Mouse (Mus musculus): ENCODE data around the gene Dthd1. TPM values are rescaled to one million over a fixed set of nuclear protein-coding genes. Genes with fewer than 3 reads are reported as not detected.

The Dthd1 gene
- total RNA-seq, 2 experiments from 2014 or later, result not detected

- no peak for DNase-seq
Observed at GRCm38 (mm10) chr5:62864348-62864747, 50.7 kb downstream of the Dthd1 start.

DNA sequence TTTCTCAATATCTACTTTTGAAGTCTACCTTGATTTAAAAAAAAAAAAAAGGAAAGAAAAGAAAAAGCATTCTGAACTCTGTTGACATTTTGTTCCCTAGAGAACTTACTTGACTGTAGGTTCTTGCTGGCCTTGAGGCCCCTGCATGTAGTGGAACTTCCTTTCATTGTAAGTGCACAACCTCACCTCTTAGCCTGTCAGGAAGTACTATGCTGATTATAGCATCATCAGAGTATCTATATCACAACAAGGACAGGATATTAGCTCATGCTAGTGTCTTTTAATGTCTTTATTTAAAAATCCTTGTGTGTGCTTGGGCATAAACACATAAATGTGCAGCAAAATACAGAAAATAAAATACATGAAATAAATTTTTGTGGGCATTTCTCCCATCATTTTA, 53.4 kb downstream of the Dthd1 start:
- no peak for DNase-seq

- no peak for DNase-seq
Observed at GRCm38 (mm10) chr5:62879530-62879929, 65.9 kb downstream of the Dthd1 start.

DNA sequence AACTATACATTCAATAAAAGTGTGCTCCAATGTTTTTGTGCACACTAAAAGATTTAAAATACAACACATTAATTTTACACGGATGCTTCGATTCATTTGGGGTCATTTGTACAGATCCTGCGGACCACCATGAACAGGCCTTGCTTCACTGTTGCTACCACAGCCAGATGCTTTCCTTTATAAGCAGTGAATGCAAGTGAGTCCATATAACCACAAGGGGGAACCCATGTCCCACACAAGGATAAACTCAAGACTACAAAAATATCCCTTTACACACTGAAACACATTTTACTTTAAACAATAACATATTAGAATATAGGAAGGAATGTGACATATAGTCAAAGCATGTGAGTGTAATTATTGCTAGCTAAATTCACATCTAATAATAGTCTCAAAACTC, 81.7 kb downstream of the Dthd1 start:
- no peak for DNase-seq

GRCm38 (mm10) chr5:62906954-62907353, 93.3 kb downstream of the Dthd1 start:
- DNase-seq, result no peak

DNA sequence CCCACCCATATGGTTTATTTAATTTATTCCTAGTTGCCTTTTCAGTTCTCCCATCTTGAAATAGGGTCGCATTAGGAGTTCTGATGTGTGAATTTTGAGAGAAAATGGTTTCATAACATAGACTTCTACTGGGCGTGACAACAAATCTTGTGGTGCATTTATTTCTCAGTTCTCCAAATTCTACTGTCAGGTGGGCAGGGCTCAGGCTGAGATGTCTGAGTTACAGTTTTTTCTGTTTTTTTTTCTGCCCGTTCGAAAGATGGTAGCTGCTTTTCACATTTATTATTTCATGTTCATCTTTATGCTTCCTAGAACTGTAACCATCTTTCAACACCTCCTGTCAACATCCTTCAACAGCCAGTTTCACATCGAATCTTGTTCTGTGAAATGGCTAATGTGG, 95.5 kb downstream of the Dthd1 start:
- no peak for DNase-seq

DNA sequence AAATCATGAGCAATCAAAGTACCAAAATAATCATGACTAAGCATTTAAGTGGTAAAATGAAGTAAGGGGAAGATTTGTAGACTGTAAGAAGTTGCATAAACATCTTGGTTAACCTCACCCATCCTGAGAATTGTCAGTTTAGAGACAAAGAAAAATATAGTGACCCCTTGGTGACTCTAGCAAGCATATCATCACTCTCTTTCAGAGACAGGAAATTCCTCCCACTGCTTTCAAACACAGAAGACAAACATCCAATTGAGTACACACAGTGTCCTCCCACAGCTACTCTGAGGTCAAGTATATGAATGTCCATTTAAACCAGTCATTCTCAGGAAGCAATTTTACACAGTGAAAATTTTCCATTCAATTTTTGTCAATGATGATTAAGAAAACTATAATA, 111.0 kb downstream of the Dthd1 start:
- DNase-seq, result no peak

Other genes with a start within 250 kb of the Dthd1 start
- gene Arap2, start 47.7 kb upstream of the Dthd1 start, total RNA-seq (2021), result 1 to 10 TPM; 2.1 to 3.6 TPM

All from gastrocnemius, postnatal 10 days (tissue).